Mouse (Mus musculus) erythroid progenitor cell, adult 5-6 weeks (primary cell): ENCODE results near the gene Ubl4a. TPM values are rescaled to one million over a fixed set of nuclear protein-coding genes. Genes with fewer than 3 reads are reported as not detected.
"Not testable (repeated sequence)": the region's sequence is repeated elsewhere in the genome, so short reads cannot be mapped to it uniquely, and the experiment has no call there.

Experiments
- ATAC-seq: replicated peaks from 2 replicates; pipeline ENCODE4 v1.8.0; 2016; ENCODE audit warnings: moderate number of reproducible peaks, mild to moderate bottlenecking, moderate TSS enrichment, inconsistent platforms; ENCODE audit not compliant: poor library complexity, low FRiP score, severe bottlenecking
- total RNA-seq, 2 experiments: library from RNA; stranded (forward) in 1 of 2; stranded (reverse) in 1 of 2; fragments of 150-400 nt in 1 of 2; fragments of 186-747, 209-891 nt in 1 of 2; gene quantifications; 2 replicates each; pipeline versions ENCODE4 v1.2.3 to v1.2.4; 2015 to 2017; ENCODE audit warnings: low replicate concordance in 2 of 2

The Ubl4a gene
- 32.4 and 36.9 TPM in 2 replicates for total RNA-seq (2015; ENCODE audit: low replicate concordance)
- 5.3 and 11.0 TPM in 2 replicates for total RNA-seq (2017; ENCODE audit: low replicate concordance)

- ATAC-seq: peak; percentile 96
These were observed at the start of gene Ubl4a, which contains the start of gene Slc10a3 for GRCm38 (mm10) chrX:74372888-74373549. Gene Ubl4a (minus strand): TSS chrX:74373218. Gene Slc10a3 (minus strand): TSS chrX:74373349.

DNA sequence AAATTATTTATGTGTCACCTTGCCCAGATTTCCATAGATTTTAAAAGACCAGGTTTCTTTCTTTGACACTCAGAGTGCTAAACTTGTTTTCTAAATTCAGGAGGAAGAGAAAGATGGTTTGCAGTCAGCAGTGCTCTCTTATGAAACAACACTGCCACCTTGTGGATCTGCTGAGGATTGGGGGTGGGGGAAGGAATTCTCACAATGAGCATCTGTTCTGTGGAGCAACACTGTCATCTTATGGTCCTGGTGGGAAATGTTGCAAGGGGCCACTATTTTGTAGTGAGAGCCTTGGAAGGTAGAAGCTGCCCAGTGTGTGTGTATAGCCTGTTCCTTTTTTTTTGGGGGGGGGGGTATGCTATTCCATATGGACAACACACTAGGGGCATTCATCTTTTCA lies 40.4 kb upstream of the Ubl4a start:
- ATAC-seq: peak; percentile 85

DNA sequence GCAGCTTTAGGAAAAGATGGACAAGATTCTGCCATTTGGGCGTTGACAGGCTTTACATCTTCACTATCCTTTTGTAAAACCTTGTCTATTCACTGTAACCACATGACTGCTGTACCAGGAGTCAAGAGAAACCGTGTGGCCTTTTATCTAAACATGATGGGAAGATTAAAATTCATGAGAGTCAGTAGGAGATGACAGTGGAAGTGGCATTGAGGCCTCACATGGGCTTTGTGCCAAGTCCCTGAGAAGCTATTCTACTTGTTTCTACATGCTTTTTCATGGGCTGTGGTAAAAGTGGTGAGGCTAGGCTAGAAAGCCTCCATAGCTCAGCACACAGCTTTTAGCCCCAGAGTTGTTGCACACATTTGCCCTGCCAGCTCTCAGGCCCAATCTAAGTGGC lies 35.3 kb upstream of the Ubl4a start:
- ATAC-seq: no peak

- ATAC-seq: no peak
These were observed 27.1 kb upstream of the Ubl4a start for GRCm38 (mm10) chrX:74400136-74400535.

- ATAC-seq: peak; percentile 100
These were observed 19.8 kb upstream of the Ubl4a start, which contains the start of the genes Fam3a and Ikbkg for GRCm38 (mm10) chrX:74392535-74393443. Gene Fam3a (minus strand): TSS chrX:74393272. Gene Ikbkg (plus strand): TSS chrX:74393290.

DNA sequence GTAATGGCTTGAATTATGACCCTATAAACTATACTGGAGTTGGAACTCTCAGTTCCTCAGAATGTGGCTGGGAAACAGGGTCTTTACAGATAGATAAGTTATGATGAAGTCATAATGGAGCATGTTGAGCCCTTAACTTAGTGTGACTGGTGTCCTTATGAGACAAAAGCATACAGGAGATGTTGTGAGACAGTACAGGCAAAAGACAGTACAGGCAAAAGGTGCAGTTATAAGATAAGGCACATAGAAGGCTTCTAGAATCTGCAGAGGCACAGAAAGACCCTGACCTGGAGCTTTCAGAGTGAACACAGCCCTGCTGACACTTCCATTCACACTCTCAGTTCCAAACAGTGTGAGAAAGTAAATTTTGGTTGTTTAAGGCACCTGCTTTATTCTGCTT lies 15.1 kb upstream of the Ubl4a start:
- ATAC-seq: no peak

DNA sequence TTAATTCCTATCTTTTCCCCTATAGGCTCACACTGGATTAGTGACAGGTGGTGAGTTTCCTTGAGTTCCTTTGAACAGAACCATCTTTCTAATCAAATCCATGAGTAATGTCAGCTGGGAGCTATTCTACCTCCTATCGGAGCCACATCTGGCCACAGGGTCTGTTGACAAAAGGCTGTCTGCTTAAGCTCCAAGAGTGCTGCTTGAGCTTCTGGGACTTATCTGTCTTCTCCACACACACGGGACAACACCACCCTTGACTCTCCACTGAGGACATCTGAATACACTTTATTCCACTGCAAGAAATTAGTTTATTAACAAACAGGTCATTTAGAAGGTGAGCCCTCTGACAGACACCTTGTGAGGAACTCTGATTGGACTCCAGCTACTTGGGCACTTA lies 11.4 kb upstream of the Ubl4a start:
- ATAC-seq: peak; percentile 88

GRCm38 (mm10) chrX:74368209-74368909 lies 4.7 kb downstream of the Ubl4a start:
- ATAC-seq: peak; percentile 80

GRCm38 (mm10) chrX:74367512-74367911 lies 5.5 kb downstream of the Ubl4a start:
- no peak for ATAC-seq

DNA sequence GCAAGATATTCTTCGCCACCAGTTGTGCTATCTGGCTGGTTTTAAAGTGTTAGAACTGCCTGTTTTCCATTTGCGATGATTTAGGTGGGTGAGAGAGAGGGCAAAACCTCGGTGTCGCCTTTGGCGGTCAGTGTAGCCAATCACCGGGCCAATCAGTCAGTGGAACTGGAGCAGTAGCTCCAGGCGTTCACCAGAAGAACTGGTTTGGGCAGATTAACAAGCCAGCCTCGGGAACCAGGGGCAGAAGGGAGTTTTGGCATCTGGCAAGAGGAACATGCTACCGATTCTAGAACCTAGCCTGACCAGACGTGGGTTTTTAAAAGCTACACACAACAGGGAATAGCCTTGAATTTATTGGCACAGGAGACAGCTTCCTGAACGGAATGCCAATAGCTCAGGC lies 13.8 kb downstream of the Ubl4a start:
- ATAC-seq: no peak

GRCm38 (mm10) chrX:74357069-74357468 lies 15.9 kb downstream of the Ubl4a start:
- not testable (repeated sequence) for ATAC-seq

DNA sequence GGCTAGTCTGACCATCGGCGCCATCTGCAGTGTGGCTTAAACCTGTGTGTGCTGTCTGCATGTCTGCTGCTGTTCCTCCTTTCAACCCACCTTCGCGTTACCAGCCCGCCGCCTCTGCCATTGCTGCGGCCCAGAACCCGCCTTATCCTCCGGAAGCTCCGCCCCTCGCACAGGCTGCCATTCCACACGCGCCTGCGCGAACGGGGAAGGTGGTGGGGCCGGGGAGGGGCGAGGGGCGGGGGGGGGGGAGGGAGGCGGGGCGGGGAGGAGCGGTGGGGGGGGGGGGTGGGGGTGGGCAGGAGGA lies 19.6 kb downstream of the Ubl4a start, which contains the start of gene Lage3:
Lage3 (minus strand) TSS at position 152 of the 304 bp plus-strand sequence.
- ATAC-seq: peak; percentile 100

DNA sequence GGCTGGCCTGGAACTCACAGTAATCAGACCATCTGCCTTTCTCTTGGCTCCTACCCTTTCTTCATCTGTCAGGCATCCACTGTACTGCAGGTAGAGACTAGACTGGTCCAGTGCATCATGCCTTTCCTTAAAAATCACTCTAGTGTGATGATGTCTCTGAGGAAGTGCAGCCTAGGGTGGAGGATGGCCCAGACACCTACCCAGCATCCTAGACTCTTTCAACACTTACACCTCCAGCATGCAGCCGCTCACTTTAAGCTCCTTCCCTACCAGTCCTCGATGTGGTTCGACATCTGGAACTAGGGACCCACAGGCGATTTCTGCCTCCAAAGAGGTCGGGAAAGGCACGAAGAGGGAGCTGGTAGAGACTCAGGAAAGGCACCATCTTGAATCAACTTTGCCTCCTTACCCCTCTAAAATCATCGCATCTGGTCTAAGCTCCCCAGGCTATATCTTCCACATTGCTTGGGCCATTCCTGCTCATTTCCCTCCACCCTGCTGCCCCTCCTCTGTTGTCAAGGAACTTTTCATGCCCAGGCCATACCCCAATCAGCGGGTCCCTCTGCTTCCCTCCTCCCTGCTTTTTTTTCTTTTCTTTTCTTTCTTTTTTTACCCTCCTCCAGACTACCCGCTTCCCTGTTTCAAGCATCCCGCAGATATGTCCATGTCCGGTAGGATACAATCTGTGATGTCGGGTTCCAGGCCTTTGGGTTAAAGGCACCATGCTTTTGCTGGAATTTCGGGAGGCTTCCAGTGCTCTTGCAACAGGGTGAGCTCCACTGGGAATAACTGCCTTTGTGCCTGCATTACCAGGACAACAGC lies 20.2 kb downstream of the Ubl4a start:
- peak; percentile 73 for ATAC-seq

DNA sequence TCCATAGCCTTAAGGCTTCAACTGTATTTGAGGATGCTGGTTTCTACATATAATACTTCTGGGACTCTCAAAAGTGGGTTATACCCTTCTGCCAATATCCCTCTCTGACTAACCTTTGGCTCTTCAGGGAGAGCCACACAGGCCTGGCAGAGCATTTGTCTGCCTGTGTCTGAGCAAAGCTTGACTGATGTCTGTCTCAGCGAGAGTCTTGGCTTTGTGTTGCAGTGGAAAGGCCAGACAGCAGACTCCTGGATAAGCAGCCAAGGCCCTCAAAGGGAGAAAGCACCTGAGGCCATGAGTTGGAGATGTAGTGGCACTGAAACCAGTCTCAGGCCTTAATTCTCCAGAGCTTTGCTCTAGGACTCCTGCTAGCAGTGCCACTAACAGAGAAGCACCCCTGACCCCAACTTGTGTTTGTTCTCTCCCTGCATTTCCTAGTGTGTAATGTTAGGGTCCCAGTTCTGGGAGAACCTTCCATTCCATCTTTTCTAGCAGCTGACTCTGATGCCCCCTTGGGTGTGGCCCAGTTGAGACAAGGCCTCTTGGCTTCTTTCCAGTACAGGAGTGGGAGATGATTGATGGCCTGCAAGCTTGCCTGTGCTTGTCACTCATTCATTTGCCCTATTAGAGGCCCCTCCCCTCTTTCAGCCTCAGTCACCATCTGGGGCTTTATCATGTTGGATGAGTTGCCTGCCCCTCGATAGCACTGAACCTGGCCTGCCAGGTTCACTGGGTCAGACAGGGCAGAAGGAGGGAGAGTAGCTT lies 42.7 kb downstream of the Ubl4a start:
- no peak for ATAC-seq

GRCm38 (mm10) chrX:74329215-74329671 lies 43.8 kb downstream of the Ubl4a start:
- no peak for ATAC-seq

- peak; percentile 76 for ATAC-seq
These were observed 44.3 kb downstream of the Ubl4a start, which contains the start of gene Plxna3 for GRCm38 (mm10) chrX:74328725-74329161. Gene Plxna3 (plus strand): TSS chrX:74329066.
